10 mouse cellular contexts compared by ENCODE assay signal in genomic region chr16:4773289-4773970, GRCm38 (mm10). TPM values are rescaled to one million over a fixed set of nuclear protein-coding genes. Genes with fewer than 3 reads are reported as not detected.
A peak's percentile ranks its signal among the peaks of the same experiment; 100 is the strongest.
DNase-seq lines count a peak whose midpoint lies in the region; ATAC-seq and TF ChIP-seq lines count a peak whose summit lies in the region.
"Had no signal": no experiment of that assay in that cellular context is flagged by ENCODE, and none has a peak within 500 bp of the region (broad histone marks: within the 10 kb centered on the region; RNA-seq: fewer than 3 reads in every experiment).

No protein-coding gene starts in this region.

- WGBS in intestine, postnatal 0 days: 8% methylated on average over 1 of the region's 1 CpGs
- 29% methylated on average over 1 of the region's 1 CpGs for WGBS in intestine, embryonic 15.5 days
- 50% methylated on average over 1 of the region's 1 CpGs for WGBS in heart, embryonic 10.5 days

- H3K4me1 ChIP-seq in intestine, postnatal 0 days (replicated peaks; ENCODE audit: control insufficient read depth, insufficient read depth, low read length): peaks cover 29% of the 10 kb centered on the region; the same call in 1 of the 2 replicates
- peaks cover 20% of the 10 kb centered on the region for H3K4me1 ChIP-seq in intestine, embryonic 15.5 days (replicated peaks)
- peaks cover 20 to 30% of the 10 kb centered on the region in 2 experiments for H3K4me1 ChIP-seq in CH12.LX (ENCODE audit: control insufficient read depth in 1 of 2, insufficient read depth in 2 of 2)
- H3K4me1 ChIP-seq in heart, embryonic 10.5 days: peaks cover 21% of the 10 kb centered on the region

- no peak for TF ChIP-seq CTCF in intestine, postnatal 0 days (IDR thresholded peaks at IDR 0.05; ENCODE audit: low read depth)
- no peak for TF ChIP-seq CTCF in CH12.LX (conservative IDR thresholded peaks at IDR 0.05 in 1 of 2, IDR thresholded peaks at IDR 0.05 in 1 of 2; ENCODE audit: low read depth in 2 of 2, low read length in 2 of 2)

- H3K79me2 ChIP-seq in CH12.LX (replicated peaks; ENCODE audit: control insufficient read depth, extremely low read depth, insufficient read depth, poor library complexity, severe bottlenecking): peaks cover 19% of the 10 kb centered on the region

- dilution Hi-C loops in CH12.LX (cut with MboI; ENCODE audit: extremely low pct_ligation_motif_present, extremely low pct_unique_long_range_greater_than_20kb, low sequenced_read_pairs): no loop called here

- TF ChIP-seq POLR2A in CH12.LX (IDR thresholded peaks at IDR 0.05; ENCODE audit: low read depth, low read length): no peak

- H3K9ac ChIP-seq in intestine, postnatal 0 days (ENCODE audit: low read depth, low read length): no peak overlapping the region
- no peak overlapping the region for H3K9ac ChIP-seq in intestine, embryonic 15.5 days
- no peak overlapping the region for H3K9ac ChIP-seq in CH12.LX (ENCODE audit: insufficient read depth, low read depth)
- H3K9ac ChIP-seq: midbrain, embryonic 12.5 days had no signal

- TF ChIP-seq EP300 in CH12.LX (IDR thresholded peaks at IDR 0.05; ENCODE audit: low read length): no peak

- H3K36me3 ChIP-seq in intestine, postnatal 0 days (ENCODE audit: control insufficient read depth, insufficient read depth): peaks cover 27% of the 10 kb centered on the region
- H3K36me3 ChIP-seq in intestine, embryonic 15.5 days: peaks cover 17% of the 10 kb centered on the region
- peaks cover 26 to 55% of the 10 kb centered on the region in 2 experiments for H3K36me3 ChIP-seq in CH12.LX (replicated peaks in 1 of 2; ENCODE audit: control insufficient read depth in 1 of 2, insufficient read depth in 1 of 2, low read length in 1 of 2)
- H3K36me3 ChIP-seq in heart, embryonic 10.5 days: peaks cover 44% of the 10 kb centered on the region

- H3K27me3 ChIP-seq in intestine, postnatal 0 days (replicated peaks; ENCODE audit: control insufficient read depth, insufficient read depth, low read length): no peaks in the 10 kb centered on the region
- H3K27me3 ChIP-seq in intestine, embryonic 15.5 days (replicated peaks): no peaks in the 10 kb centered on the region
- no peaks in the 10 kb centered on the region for H3K27me3 ChIP-seq in CH12.LX (replicated peaks)
- no peaks in the 10 kb centered on the region for H3K27me3 ChIP-seq in heart, embryonic 10.5 days (ENCODE audit: insufficient read depth, poor library complexity, severe bottlenecking)
- H3K27me3 ChIP-seq: midbrain, embryonic 12.5 days had no signal

- peak overlapping the region; percentile 22; the same call in 1 of the 2 replicates for H3K27ac ChIP-seq in intestine, postnatal 0 days (ENCODE audit: low read depth, low read length)
- no peak overlapping the region for H3K27ac ChIP-seq in intestine, embryonic 15.5 days
- no peak overlapping the region for H3K27ac ChIP-seq in CH12.LX (ENCODE audit: insufficient read depth, low read depth)
- H3K27ac ChIP-seq in heart, embryonic 10.5 days: no peak overlapping the region
- H3K27ac ChIP-seq: midbrain, embryonic 12.5 days had no signal

- no peak overlapping the region for H3K4me2 ChIP-seq in intestine, postnatal 0 days (replicated peaks; ENCODE audit: low read depth)
- no peak overlapping the region for H3K4me2 ChIP-seq in intestine, embryonic 15.5 days (replicated peaks)
- H3K4me2 ChIP-seq in CH12.LX (ENCODE audit: insufficient read depth, low read depth, poor library complexity, severe bottlenecking): no peak overlapping the region
- H3K4me2 ChIP-seq: midbrain, embryonic 12.5 days had no signal

- ATAC-seq in intestine, postnatal 0 days: no peak
- no peak for ATAC-seq in intestine, embryonic 15.5 days

- TF ChIP-seq RAD21 in CH12.LX (IDR thresholded peaks at IDR 0.05; ENCODE audit: low read depth, low read length): no peak

- in situ Hi-C loops in CH12.LX (cut with MboI; ENCODE audit: low pct_ligation_motif_present, low pct_unique_long_range_greater_than_20kb, low sequenced_read_pairs): loop anchor here (25.0 kb wide), 1 partner anchor 89 kb away; no protein-coding TSS in a partner anchor

- H3K4me3 ChIP-seq in intestine, postnatal 0 days (ENCODE audit: low read depth, low read length): no peak overlapping the region
- H3K4me3 ChIP-seq in intestine, embryonic 15.5 days (replicated peaks): no peak overlapping the region
- H3K4me3 ChIP-seq in CH12.LX (replicated peaks in 1 of 3; ENCODE audit: low read depth in 2 of 3, low read length in 2 of 3, poor library complexity in 1 of 3): no peak overlapping the region
- no peak overlapping the region for H3K4me3 ChIP-seq in heart, embryonic 10.5 days
- H3K4me3 ChIP-seq: midbrain, embryonic 12.5 days had no signal

- peak; percentile 30 to 38 for DNase-seq in cerebellum, postnatal 25 days
- DNase-seq in cerebellum, adult 11-12 months: no peak
- DNase-seq in CH12.LX (ENCODE audit: extremely low read depth): no peak
- DNase-seq in heart, embryonic 10.5 days (ENCODE audit: low spot score): peak; percentile 68
- DNase-seq in urinary bladder, adult 2 months (ENCODE audit: low spot score): no peak
- DNase-seq in right cerebral cortex, adult 18-20 months: no peak
- DNase-seq: lung, adult 2 months had no signal

- H3K9me3 ChIP-seq in intestine, postnatal 0 days (ENCODE audit: control insufficient read depth): no peaks in the 10 kb centered on the region
- H3K9me3 ChIP-seq in intestine, embryonic 15.5 days: no peaks in the 10 kb centered on the region
- H3K9me3 ChIP-seq in CH12.LX (replicated peaks; ENCODE audit: low read length): no peaks in the 10 kb centered on the region
- H3K9me3 ChIP-seq in heart, embryonic 10.5 days: no peaks in the 10 kb centered on the region
- H3K9me3 ChIP-seq: midbrain, embryonic 12.5 days had no signal

TF ChIP-seq in CH12.LX, 34 proteins besides CTCF, POLR2A, EP300 and RAD21:
- TF ChIP-seq ZNF384 (IDR thresholded peaks at IDR 0.05; ENCODE audit: low read depth, low read length) (peak; percentile 53; the same call in 1 of the 2 replicates), RCOR1 (conservative IDR thresholded peaks at IDR 0.05; ENCODE audit: low read depth, low read length) (no peak)

RNA-seq across cellular contexts. Expression of gene Cdip1, which starts 16.7 kb away (rescaled TPM):
- polyA plus RNA-seq in intestine, postnatal 0 days (2015; fragmentation: Nextera tagmentation; extraction: Ambion mirVana): 68.0 and 75.2 TPM in 2 replicates
- 83.1 and 88.3 TPM in 2 replicates for polyA plus RNA-seq in intestine, embryonic 15.5 days (2015; fragmentation: Nextera tagmentation; extraction: Ambion mirVana)
- 28.0 and 28.7 TPM in 2 replicates for total RNA-seq in CH12.LX (2012; rRNA removed)
- 20.0 and 22.3 TPM in 2 replicates for total RNA-seq in CH12.LX (2014; rRNA removed)
- 18.5 and 22.2 TPM in 2 replicates for polyA plus RNA-seq in CH12.LX (2012; ENCODE audit: insufficient read length, low read depth)
- 121 and 152 TPM in 2 replicates for polyA plus RNA-seq in heart, embryonic 10.5 days (2016; fragmentation: Nextera tagmentation; extraction: Ambion mirVana)
- 41.1 and 51.1 TPM in 2 replicates for polyA plus RNA-seq in urinary bladder, adult 2 months (2012; rRNA removed)

RNA-seq across cellular contexts. Expression of gene Hmox2, which starts 47.3 kb away (rescaled TPM):
- 63.1 and 64.3 TPM in 2 replicates for polyA plus RNA-seq in intestine, postnatal 0 days (2015; fragmentation: Nextera tagmentation; extraction: Ambion mirVana)
- 90.4 and 91.7 TPM in 2 replicates for polyA plus RNA-seq in intestine, embryonic 15.5 days (2015; fragmentation: Nextera tagmentation; extraction: Ambion mirVana)
- total RNA-seq in CH12.LX (2012; rRNA removed): 72.3 and 73.2 TPM in 2 replicates
- 74.0 and 80.4 TPM in 2 replicates for total RNA-seq in CH12.LX (2014; rRNA removed)
- polyA plus RNA-seq in CH12.LX (2012; ENCODE audit: insufficient read length, low read depth): 91.9 and 121 TPM in 2 replicates
- 101 and 104 TPM in 2 replicates for polyA plus RNA-seq in heart, embryonic 10.5 days (2016; fragmentation: Nextera tagmentation; extraction: Ambion mirVana)
- polyA plus RNA-seq in urinary bladder, adult 2 months (2012; rRNA removed): 54.0 and 59.1 TPM in 2 replicates

RNA-seq across cellular contexts. Expression of gene Nmral1, which starts 54.3 kb away (rescaled TPM):
- 10.2 and 11.6 TPM in 2 replicates for polyA plus RNA-seq in intestine, postnatal 0 days (2015; fragmentation: Nextera tagmentation; extraction: Ambion mirVana)
- 48.5 and 50.7 TPM in 2 replicates for polyA plus RNA-seq in intestine, embryonic 15.5 days (2015; fragmentation: Nextera tagmentation; extraction: Ambion mirVana)
- total RNA-seq in CH12.LX (2012; rRNA removed) (20.0 and 20.3 TPM in 2 replicates), CH12.LX (2014; rRNA removed) (2.4 and 3.6 TPM in 2 replicates)
- 3.2 TPM in 2 replicates for polyA plus RNA-seq in CH12.LX (2012; ENCODE audit: insufficient read length, low read depth)
- 63.3 and 97.6 TPM in 2 replicates for polyA plus RNA-seq in heart, embryonic 10.5 days (2016; fragmentation: Nextera tagmentation; extraction: Ambion mirVana)
- polyA plus RNA-seq in urinary bladder, adult 2 months (2012; rRNA removed): 8.3 and 12.0 TPM in 2 replicates

Comparison
In these comparisons a context has a peak if more than half of its experiments do, and no peak if none do; other contexts are left out.
1. DNase-seq: peak in cerebellum, postnatal 25 days (2 of 2) and heart, embryonic 10.5 days (single experiment); none in cerebellum, adult 11-12 months (single experiment), CH12.LX (single experiment), urinary bladder, adult 2 months (single experiment) and right cerebral cortex, adult 18-20 months (single experiment).